Mouse (Mus musculus) CD8-positive naive resting alpha-beta T cell, adult 57 days (primary cell): ENCODE results near the gene Cdh22. TPM values are rescaled to one million over a fixed set of nuclear protein-coding genes. Genes with fewer than 3 reads are reported as not detected.

Source experiments
- total RNA-seq: library from RNA; stranded (reverse); gene quantifications from one replicate; pipeline ENCODE4 v1.2.4, GENCODE M21; 2023

Gene Cdh22
- not detected for total RNA-seq

GRCm38 (mm10) chr2:165234613-165235291 lies at the start of gene Cdh22:
Gene Cdh22 (minus strand): TSS chr2:165234853.

GRCm38 (mm10) chr2:165090650-165091049 lies 144.0 kb downstream of the Cdh22 start, which contains the start of gene 1700025C18Rik:
Gene 1700025C18Rik (minus strand): TSS chr2:165090750.

Other genes starting within 250 kb of the Cdh22 start
- gene Ncoa5, start 200.0 kb downstream of the Cdh22 start, total RNA-seq, result 44.8 TPM
- gene Cd40, start 179.2 kb downstream of the Cdh22 start, total RNA-seq, result 11.4 TPM
- not detected for gene 1700025C18Rik, start 144.1 kb downstream of the Cdh22 start, total RNA-seq
- 31.0 TPM for gene Slc35c2, start 53.0 kb upstream of the Cdh22 start, total RNA-seq
- 39.3 TPM for gene Elmo2, start 91.6 kb upstream of the Cdh22 start, total RNA-seq
- gene Zfp663, start 133.9 kb upstream of the Cdh22 start, total RNA-seq, result not detected
- gene Zfp334, start 153.4 kb upstream of the Cdh22 start, total RNA-seq, result not detected
- 0.18 TPM for gene Ocstamp, start 165.6 kb upstream of the Cdh22 start, total RNA-seq
- gene Slc13a3, start 238.4 kb upstream of the Cdh22 start, total RNA-seq, result not detected